Mouse (Mus musculus) adrenal gland, postnatal 36 days (tissue): ENCODE measurements around the gene Fam107b. TPM values are rescaled to one million over a fixed set of nuclear protein-coding genes. Genes with fewer than 3 reads are reported as not detected.
"Not testable (repeated sequence)": the region's sequence is repeated elsewhere in the genome, so short reads cannot be mapped to it uniquely, and the experiment has no call there.

Source experiments
- DNase-seq, 2 experiments: peaks; one replicate each; pipeline ENCODE4 v3.0.0; 2021; ENCODE audit warnings: mixed read lengths in 1 of 2
- total RNA-seq, 2 experiments: library from RNA; stranded (reverse); gene quantifications; 2 replicates each; pipeline ENCODE4 v1.2.3; 2021

Fam107b gene
- total RNA-seq, 2 experiments from 2014 or later = 11.0 to 14.2 TPM

DNA sequence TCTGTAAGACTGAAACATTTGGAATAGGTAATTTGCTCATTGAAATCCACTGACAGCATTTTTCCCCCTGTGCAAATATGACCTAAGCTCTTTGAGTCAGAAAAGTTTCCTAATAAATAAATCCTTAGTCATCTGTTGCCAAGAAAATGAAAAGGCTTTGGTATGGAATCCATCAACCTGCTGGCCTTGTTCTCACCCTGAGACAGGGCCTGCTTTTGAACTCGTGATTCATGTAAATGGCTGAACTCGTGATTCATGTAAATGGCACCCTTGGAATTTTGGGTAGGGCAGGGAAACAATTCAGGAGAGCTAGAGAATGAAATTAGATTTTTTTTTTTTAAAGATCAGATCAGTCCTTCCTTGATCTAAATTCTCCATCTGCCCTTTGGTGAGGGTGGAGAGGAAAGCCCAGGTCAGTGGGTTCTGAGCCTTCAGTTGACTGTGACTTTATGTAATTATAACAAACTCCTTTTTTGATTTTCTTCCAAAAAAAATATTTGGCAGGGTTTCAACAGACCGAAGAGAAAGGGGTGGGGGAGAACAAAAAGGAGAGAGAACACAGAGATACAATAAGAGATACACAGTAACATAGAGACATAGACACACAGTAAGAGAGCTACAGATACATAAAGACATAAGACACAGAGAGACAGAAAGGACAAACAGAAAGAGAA is 142.2 kb downstream of the Fam107b start:
- peak; percentile 33 to 46 for DNase-seq

- DNase-seq = peak; percentile 93 to 96
Observed at GRCm38 (mm10) chr2:3713212-3713681, 143.0 kb downstream of the Fam107b start.

DNA sequence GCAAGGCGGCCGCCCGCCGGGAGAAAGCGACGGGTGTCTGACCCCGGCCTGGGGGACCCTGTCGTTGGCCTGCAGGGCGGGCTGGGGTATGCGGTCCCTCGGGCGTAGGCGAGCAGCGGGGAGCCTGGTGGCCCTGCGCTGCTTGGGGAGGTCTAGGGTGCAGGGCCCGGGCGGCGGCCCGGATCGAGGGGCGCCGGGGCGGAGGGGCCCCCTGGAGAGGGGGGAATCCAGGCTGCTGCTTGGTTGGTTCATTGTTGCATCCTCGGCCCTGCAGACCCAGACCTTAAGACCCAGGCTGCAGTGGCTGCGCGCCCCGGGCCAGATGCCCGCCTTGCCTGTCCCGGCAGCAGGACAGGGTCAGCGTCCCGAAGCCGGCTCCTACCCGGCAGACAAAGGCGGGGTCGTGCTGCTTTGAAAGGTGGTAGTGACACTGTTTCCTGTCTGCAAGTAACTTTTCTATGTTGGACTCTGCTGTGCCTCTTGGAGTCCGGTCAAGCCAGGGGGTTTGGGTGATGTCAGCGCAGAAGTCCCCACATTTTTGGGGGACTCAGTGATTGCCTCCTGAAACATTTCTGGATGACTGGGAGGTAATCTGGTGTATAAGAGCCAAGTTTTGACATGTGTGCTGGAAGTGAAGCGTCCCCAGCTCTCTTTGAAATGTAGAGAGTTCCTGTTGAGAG is 143.5 kb downstream of the Fam107b start:
- DNase-seq = peak; percentile 26 to 62

DNA sequence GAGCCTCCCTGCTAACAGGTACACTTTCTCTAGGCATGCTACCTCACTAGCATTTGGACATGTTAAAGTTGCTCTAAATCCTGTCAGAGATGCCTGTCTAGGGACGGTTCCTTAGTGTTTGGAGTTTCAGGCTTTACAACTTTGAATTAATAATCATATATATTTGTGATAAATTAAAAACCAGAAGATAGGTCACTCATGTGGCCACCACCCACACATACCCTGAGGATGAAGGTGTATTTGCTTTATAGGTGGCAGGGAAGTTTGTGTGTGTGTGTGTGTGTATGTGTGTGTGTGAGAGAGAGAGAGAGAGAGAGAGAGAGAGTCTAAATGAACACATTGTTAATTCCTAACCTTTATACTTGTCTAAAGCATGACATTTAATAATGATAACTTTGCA is 144.2 kb downstream of the Fam107b start:
- DNase-seq = no peak

- no peak for DNase-seq
Observed at GRCm38 (mm10) chr2:3715424-3715823, 145.1 kb downstream of the Fam107b start.

DNA sequence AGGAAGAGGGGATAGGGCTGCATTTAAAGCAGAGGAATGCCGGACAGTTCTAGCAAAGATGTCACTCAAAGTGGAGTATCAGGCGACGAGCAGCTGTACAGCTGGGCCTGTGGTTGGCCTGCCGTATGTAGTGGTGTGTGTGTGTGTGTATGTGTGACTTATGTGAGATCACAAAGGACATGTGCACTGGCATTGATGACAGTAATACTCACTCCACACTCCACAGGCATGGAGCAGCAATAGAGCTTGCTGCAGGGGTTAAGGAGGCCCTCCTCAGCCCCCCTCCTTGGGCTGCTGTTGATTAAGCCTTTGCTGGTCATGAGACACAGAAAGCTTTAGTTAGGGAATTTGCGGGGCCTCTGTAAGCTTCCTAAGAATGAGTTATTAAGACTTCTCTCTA is 147.0 kb downstream of the Fam107b start:
- DNase-seq = no peak

- no peak for DNase-seq
Observed at GRCm38 (mm10) chr2:3717847-3718246, 147.6 kb downstream of the Fam107b start.

DNA sequence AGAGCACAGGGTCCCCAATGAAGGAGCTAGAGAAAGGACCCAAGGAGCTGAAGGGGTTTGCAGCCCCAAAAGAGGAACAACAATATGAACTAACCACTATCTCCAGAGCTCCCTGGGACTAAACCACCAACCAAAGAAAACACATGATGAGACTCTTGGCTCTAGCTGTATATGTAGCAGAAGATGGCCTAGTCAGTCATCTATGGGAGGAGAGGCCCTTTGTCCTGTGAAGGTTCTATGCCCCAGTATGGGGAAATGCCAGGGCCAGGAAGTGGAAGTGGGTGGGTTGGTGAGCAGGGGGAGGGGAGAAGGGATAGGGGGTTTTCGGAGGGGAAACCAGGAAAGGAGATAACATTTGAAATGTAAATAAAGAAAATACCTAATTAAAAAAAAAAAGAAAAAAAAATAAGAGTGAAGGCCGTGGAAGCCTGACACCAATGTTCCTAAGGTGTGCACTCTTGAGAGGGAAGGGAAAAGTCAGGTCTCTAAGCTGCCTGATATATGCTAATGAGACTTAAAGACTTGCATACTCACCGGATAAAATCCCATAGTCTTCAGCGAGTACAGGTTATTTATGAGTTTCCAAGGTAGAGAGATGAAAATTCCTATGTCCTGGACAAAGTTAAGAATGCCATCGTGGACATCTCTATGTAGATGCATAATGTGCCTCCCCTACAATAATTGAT is 149.3 kb downstream of the Fam107b start:
- not testable (repeated sequence) for DNase-seq

- DNase-seq = no peak
Observed at GRCm38 (mm10) chr2:3721107-3721506, 150.8 kb downstream of the Fam107b start.

DNA sequence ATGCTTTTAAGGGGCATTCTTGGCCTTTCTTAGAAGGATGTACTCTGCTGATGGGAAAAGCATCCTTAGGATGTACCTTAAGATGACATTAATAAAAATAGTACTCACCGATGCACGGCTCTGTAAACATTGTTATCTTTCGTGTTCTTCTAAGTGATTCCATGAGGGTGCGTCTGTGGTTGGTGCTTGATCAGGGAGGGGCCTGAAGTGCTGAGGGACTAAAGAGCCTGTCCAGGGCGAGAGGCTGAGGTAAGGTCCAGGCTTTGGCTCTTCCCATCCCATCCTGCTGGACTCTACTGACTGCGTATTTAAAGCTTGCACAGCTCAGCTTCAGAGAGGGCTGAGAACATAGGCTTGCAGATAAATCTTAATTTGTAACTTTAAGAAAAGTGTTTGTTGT is 151.7 kb downstream of the Fam107b start:
- no peak for DNase-seq

- no peak for DNase-seq
Observed at GRCm38 (mm10) chr2:3723391-3724106, 153.3 kb downstream of the Fam107b start.

- no peak for DNase-seq
Observed at GRCm38 (mm10) chr2:3726501-3727078, 156.3 kb downstream of the Fam107b start.

GRCm38 (mm10) chr2:3727225-3727930 is 157.1 kb downstream of the Fam107b start:
- DNase-seq = no peak

- no peak for DNase-seq
Observed at GRCm38 (mm10) chr2:3728090-3728489, 157.8 kb downstream of the Fam107b start.

- no peak for DNase-seq
Observed at GRCm38 (mm10) chr2:3729586-3729985, 159.3 kb downstream of the Fam107b start.

GRCm38 (mm10) chr2:3730744-3731143 is 160.5 kb downstream of the Fam107b start:
- DNase-seq = no peak

GRCm38 (mm10) chr2:3731316-3732015 is 161.2 kb downstream of the Fam107b start:
- no peak for DNase-seq

- DNase-seq = no peak
Observed at GRCm38 (mm10) chr2:3737917-3738694, 167.8 kb downstream of the Fam107b start.

- DNase-seq = no peak
Observed at GRCm38 (mm10) chr2:3738734-3739133, 168.4 kb downstream of the Fam107b start.
